Mouse (Mus musculus): ENCODE measurements around the gene Car14.
A peak's percentile ranks its signal among the peaks of the same experiment; 100 is the strongest.
"Not testable (repeated sequence)": the region's sequence is repeated elsewhere in the genome, so short reads cannot be mapped to it uniquely, and the experiment has no call there.

Car14 gene

DNA sequence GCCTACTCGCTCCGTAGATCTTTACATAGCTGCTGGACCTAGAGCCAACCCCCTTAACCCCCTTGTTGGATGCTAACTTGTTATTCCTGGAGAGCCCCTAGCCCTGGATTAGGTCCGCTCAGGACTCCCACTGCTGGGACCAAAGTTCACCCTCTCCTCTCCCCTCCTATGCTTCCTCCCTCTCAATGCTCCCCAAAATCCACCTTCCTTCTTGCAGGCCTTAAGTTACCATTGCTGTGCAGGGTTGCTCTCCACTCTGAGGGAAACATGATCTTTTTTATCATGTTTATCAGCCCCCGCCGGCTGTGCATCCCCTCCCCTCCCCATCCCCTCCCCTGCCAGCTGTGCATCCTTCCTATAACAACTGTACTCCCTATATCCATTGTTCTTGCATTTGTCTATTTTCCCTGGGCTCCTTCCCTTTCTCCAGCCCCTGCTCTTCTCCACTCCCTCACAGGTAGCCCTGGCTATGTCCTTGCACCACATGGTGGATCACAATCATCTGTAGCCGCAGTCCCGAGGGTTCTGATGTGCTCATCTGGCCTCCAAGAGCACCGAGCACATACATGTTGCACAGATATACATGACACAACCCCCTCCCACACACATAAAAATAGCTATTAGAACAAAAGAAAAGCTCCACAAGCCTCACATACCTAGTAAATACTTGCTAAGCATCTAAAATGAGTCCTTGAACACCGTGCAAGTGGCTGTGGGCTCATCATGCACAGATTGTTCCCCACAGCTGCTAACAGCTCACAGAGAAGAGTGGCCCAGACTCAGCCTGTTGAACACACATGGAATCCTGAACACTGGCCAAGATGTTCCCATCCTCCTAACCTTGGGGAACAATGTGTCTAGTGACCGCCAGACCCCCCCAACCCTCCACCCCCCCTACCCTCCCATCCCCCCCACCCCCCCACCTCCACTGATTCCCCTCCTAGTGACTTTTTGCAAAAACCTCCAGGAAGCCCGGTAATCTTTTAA lies 12.1 kb downstream of the Car14 start:
- no peak for DNase-seq (ENCODE audit: low read depth, low spot score)

DNA sequence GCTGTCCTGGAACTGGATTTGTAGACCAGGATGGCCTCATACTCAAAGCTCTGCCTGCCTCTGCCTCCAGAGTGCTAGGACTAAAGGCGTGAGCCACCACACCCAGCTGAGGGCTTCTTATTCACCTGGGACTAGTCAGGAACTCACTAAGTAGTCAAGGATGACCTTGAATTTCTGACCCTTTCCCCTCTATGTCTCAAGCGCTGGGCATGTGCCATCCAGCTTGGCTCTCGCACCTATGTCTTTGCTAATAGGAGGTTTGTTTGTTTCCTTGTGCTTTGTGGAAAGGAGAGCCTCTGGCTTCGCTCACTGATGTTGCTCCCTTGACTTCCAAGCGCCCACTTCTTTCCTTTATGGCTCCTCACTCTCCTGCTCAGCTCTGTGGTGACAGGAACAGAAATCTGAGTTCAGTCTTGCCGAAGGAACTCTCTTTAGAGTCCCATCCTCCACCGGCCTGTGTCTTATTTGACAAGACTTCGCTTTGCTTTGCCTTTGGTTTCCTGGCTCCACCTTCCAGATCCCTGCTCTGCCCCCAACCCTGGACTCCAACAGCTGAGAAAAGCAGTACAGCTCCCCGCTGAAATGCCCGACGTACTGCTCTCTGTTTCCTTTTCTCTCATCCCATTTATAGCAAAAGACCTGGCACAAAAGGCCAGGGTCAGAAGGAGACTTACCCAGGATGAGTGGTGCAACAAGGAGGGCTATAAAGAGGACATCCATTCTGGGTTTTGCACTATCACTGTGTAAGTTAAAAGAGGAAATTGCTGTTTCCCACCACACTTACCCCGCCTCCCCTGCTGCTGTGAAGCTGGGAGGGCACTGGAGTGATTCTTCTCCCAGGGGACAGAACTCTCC lies 13.1 kb downstream of the Car14 start, which contains the start of gene BC028528:
Gene BC028528, minus strand, starts transcription at position 795 of the 855 bp plus-strand sequence.
- DNase-seq (ENCODE audit: low read depth, low spot score) = no peak

DNA sequence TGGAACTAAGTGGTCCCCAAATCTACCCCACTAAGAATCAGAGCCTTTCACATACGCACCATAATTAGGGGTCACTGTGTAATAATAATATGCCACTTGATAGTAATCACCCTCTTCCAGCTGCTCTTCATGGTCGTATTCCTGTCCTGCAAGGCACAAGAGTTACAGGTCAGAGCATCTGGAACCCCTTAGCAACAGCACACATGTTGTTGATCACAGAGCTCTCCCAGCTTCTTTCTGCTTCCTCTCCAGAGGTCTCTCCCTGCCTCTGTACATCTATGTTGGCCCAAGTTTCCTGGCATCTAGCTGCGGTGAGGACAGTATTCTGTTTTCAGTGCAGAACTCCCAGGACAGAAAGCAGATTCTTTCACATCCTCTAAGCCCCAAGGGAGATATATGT lies 14.8 kb downstream of the Car14 start:
- no peak for DNase-seq (ENCODE audit: low read depth, low spot score)

DNA sequence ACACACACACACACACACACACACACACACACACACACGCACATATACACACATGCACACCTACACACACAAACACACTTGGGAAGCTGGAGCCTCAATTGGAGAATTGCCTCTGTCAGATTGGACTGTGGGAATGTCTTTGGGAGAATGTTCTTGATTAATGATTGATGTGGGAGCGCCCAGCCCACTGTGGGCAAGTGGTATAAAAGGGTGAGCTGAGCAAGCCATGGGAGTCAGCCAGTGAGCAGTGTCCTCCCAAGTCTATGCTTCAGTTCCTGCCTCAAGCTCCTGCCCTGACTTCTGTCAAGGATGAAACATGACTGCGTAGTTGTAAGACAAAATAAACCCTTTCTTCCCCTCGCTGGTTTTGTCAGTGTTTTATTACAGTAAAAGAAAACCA lies 16.9 kb downstream of the Car14 start:
- DNase-seq (ENCODE audit: low read depth, low spot score) = no peak

DNA sequence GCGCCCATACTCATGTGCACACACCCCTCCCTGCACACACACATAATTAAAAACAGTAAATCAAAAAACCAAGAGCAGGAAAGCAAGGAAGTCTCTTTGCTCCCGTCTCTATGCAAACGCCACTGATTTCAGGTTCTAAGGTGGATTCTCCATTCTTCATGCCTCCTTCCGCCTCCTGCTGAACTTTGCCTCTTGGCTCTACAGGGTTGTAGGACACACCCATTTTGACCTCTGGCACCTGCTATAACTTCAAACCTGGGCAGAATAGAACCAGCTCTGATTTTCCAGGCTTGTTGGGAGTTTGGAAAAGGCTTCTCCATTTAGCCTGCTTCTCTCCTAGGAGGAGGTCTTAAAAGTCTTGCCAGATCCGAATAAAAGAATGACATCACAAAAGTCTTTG lies 20.1 kb downstream of the Car14 start:
- no peak for DNase-seq (ENCODE audit: low read depth, low spot score)

DNA sequence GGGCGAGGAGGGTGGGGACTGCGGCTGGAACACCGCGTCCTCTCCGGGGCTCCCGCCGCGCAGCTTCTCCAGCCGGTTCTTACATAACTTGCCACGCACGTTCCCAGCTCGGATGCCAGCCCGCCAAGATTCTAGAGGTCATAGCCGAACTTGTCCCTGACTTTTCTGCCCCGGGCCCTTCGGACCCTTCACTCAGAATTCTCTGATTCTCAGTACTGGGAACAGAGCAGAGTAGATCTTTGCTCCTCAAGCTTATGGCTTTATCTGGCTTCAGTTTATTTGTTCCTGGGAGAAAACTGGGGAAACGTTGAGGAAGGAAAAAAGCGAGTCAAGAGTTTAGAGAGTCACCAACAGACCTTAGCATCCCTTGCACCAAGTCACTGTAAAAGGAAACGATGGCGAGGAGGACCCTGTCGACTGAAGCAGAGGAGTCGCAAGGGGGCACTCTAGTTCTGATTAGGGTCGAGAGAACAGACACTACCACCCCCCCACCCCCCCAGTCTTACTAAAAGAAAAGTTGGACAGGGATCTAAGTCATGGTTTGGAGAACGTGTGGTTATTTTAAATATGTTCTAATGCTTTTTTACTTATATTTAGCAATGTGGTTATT lies 21.6 kb downstream of the Car14 start:
- peak; percentile 77 for DNase-seq (ENCODE audit: low read depth, low spot score)

DNA sequence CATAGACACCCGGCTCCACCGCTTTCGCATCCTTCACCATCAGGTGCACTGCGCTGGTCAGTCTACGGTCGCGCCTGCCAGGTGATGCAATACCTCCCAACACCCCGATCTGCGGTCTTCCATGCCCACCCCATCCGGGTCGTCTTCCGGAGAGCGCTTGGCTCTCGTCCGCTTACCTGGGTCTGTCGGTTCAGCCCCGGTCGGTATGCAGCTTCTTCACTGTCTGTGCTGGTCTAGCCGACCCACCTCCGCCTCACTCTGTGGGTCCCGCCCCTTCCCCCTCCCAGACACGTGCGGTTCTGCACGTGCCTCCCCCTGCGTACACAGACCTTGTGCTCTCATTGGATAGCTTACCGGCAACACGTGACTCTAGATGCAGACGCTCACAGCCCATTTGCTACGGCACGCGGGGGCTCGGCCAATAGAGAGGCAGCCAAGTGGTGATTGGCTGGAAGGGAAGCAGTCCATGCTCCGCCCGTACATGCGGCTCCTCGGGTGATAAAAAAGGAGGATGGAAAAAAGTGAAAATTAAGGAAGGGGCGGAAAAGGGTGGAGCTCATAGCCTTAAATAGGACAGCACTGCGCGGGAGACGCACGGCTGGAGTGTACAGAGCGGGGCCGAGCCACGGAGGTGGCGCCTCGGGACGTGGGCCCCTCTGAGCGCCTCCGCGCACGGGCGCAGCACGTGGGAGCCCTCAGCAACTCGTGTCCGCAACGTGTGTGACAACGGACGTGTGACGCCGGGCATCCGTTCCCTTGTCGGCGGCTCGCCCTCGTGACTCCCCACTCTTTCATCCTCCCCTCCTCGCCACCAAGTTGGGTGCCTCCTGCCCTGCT lies 22.3 kb downstream of the Car14 start, which contains the start of gene Ciart:
Gene Ciart, minus strand, starts transcription at position 273 of the 837 bp plus-strand sequence.
- peak; percentile 99 for DNase-seq (ENCODE audit: low read depth, low spot score)

DNA sequence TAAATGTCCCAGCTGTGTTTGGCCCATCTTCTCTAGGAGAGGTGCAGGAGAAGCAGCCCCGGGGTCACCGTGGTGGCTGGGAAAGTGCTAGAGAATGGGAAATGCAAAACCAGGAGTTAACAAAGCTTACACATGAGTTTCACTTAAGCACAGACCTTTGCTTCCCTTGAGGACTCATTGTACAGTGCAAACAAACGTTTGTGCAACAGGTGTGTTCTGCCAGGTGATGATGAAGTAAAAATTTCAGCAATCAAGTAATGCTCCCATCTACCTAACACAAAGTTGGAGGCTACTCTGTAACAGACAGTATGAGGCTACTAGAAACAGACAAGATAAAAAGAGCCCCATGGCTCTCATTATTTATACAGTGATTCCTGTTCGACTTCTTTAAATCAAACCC lies 25.4 kb downstream of the Car14 start:
- no peak for DNase-seq (ENCODE audit: low read depth, low spot score)

DNA sequence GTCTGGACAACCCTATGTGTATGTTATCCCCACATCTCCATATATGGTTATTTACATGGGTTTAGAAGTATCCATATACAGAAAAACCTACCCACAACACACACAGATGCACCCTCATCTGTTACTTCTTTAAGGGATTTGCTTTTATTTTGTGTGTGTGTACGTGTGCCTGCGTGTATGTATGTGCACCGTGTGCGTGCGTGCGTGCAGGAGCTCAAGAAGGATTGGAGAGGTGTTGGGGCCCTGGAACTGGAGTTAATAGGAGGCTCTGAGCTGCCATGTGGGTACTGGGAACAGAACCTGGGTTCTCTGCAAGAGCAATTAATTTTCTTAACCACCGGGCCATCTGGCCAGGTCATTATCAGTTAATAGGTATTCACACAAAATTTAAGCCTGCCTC lies 32.4 kb downstream of the Car14 start:
- DNase-seq (ENCODE audit: low read depth, low spot score) = no peak

DNA sequence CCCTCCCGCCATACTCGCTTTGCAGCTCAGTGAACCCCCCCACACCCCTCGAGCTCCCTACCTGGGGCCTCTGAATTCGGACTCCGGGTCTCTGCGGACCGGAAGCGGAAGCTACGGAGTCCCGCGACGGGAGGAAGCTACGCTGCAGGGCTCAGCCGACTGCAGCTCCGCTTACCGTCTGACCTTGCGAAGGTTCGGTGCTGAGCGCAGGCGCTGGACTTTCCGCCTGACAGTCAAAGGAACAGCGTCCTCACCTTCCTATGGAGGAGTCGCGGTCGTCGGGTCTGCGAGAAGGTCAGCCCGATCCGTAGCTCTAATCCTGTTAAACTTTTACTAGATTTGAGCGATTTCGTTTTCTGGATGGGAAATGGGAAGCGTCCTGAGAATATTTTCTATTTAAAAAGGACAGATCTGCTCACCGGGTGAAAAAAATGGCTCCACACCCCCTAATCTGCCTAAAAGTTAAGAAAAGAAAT lies 33.1 kb downstream of the Car14 start, which contains the start of gene Mrps21:
Gene Mrps21, minus strand, starts transcription at position 128 of the 476 bp plus-strand sequence.
- peak; percentile 91 for DNase-seq (ENCODE audit: low read depth, low spot score)

DNA sequence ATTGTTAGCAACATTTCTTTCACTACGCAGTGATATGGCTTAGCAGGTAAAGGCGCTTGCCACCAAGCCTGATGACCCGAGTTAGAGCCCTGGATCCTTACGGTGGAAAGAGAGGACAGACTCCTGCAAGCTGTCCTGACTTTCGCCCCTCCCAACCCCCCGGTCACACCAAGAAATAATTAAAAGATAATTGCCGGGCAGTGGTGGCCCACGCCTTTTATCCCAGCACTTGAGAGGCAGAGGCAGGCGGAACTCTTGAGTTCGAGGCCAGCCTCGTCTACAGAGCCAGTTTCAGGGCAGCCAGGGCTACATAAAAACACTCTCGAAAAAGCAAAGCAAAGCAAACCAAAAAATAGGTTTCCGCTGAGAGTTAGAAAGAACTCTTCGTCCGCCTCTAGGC lies 33.5 kb downstream of the Car14 start:
- no peak for DNase-seq (ENCODE audit: low read depth, low spot score)

DNA sequence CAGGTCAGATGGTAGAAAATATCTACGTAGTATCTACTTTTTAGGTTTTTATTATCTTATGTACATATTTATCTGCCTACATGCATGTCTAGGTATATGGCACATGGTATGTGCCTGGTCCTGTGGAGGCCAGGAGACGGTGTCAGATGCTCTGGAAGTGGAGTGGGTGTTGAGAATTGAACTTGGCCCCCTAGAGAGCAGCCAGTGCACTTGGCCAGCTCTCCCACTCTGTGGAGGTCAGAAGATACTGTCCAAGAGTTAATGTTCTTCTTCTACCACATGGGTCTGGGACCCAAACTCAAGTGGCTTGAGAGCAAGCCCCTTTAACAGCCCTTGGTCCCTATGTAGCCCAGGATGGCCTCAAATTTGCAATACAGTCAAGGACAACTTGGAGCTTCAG lies 37.1 kb downstream of the Car14 start:
- no peak for DNase-seq (ENCODE audit: low read depth, low spot score)

DNA sequence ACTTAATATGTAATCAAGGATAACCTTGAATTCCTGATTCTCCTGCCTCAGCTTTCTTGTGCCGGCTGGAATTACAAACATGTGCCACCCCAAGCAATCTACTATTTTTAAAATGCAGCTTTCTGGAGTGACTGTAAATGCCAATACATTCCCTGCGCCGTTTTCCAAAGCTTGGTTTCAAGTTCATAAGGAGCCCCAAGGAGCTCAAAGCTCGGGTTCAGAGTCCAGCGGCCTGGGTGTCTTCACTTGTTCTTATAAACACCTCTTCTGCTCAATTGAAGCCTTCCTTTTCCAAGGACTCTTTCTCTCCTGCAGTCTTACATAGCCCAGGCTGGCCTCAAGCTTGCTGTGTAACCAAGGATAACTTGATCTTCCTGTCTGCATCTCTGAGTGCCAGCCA lies 38.4 kb downstream of the Car14 start:
- DNase-seq (ENCODE audit: low read depth, low spot score) = no peak

DNA sequence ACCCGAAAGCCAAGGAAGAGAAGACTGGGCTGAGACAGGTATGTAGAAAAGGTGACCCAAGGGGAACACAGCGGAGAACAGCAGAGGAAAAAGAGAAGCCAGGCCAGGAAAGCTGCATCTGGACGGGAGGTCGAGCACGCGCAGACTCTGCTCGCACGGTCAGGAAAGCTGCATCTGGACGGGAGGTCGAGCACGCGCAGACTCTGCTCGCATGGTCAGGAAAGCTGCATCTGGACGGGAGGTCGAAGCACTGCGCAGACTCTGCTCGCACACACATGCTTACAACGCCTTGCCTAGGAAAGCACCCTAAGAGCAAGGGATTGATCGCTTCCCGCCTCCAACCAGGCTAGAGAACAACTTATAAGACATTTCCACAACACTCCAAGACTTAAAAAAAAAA lies 38.9 kb downstream of the Car14 start:
- DNase-seq (ENCODE audit: low read depth, low spot score) = no peak

DNA sequence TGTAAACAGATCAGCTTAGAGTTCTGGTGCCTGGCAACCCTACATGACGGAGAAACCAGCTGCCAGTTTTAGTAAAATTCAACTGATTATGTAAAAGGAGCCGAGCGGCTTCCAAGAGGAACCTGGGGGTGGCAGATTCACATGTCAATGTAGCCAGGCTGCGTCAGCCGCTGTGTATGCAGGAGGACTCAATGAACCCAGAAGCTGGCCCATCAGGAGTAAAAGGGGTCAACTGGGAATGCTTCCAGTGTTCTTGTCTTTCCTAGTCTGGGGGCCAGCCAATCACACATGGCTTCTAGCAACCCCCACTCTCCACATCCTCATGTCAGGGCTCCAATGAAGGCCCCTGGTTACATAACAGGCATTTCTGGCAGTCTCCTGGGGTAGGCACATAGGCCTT lies 39.4 kb downstream of the Car14 start:
- peak; percentile 80 for DNase-seq (ENCODE audit: low read depth, low spot score)

DNA sequence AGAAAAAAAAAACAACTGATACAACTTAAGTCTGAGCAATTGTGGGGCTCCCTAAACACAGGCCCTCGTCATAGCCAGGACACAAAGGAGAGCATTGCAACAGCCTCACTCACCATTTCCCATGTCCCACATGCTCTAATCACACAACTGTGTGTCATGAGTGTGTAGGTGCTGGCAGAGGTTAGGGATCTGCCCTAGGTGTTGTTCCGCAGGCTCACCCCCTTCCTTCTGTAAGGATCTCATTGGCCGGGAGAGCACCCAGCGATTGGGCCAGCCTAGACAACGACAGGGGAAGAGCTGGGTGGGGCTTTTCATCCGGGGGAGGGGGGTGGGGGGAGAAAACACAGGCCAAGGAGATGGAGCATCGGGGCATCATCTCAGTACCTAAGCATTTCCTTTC lies 40.9 kb downstream of the Car14 start:
- no peak for DNase-seq (ENCODE audit: low read depth, low spot score)

DNA sequence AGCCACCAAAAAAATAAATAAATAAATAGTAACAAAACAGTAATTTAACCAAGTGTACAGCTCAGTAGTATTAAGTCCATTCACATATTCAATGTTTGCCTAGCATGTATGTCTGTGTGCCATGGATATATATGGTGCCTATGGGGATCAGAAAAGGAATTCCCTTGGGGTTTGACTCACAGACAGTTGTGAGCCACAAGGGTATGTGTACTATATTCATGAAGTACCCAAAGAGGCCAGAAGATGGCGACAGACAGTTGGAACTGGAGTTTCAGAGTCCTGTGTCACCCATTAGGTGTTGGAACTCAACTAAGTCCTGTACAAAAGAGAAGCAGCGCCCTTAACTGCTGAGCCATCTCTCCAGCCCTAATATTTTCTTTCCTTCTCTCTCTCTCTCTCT lies 42.7 kb downstream of the Car14 start:
- DNase-seq (ENCODE audit: low read depth, low spot score) = peak; percentile 68

DNA sequence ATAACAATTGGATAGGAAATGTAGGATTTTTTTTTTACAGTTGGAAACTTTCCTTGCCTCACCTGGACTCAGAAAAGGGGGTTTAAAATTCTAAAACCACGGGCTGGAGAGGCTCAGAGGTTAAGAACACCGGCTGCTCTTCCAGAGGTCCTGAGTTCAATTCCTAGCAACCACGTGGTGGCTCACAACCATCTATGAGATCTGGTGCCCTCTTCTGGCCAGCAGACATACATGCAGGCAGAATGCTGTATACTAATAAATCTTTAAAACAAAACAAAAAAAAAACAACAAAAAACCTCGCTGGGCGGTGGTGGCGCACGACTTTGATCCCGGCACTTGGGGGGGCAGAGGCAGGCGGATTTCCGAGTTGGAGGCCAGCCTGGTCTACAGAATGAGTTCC lies 43.3 kb downstream of the Car14 start:
- no peak for DNase-seq (ENCODE audit: low read depth, low spot score)

DNA sequence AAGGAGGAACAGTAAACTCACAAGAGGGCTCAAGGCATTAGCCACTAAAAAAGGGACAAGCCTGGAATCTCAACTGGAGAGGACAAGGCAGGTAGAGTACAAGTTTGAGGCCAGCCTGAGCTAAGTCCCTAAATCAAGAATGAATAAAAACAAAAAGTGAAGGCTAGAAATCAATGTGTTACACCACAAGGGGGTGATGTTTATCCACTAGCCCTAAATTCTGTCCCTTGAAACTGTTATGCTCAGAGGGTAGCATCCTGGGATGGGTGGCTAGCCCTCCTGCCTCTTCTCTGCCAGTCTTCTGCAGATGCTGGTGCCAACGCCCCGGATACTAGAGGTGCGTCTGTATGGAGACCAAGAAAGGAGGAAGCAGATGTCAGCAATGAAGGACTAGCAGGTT lies 44.2 kb downstream of the Car14 start:
- DNase-seq (ENCODE audit: low read depth, low spot score) = no peak

DNA sequence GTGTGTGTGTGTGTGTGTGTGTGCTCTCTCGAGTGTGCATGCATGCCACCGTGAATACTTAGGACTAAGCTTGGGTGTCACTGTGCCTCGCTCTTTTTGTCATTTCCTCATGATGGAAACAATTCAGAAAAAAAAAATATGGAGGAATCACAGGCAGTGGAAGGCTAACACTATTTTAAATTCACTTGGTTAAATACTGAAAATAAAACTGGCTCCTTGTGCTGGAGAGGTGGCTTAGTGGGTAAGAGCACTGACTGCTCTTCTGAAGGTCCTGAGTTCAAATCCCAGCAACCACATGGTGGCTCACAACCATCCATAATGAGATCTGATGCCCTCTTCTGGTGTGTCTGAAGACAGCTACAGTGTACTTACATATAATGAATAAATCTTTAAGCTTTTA lies 46.2 kb downstream of the Car14 start:
- DNase-seq (ENCODE audit: low read depth, low spot score) = not testable (repeated sequence)

DNA sequence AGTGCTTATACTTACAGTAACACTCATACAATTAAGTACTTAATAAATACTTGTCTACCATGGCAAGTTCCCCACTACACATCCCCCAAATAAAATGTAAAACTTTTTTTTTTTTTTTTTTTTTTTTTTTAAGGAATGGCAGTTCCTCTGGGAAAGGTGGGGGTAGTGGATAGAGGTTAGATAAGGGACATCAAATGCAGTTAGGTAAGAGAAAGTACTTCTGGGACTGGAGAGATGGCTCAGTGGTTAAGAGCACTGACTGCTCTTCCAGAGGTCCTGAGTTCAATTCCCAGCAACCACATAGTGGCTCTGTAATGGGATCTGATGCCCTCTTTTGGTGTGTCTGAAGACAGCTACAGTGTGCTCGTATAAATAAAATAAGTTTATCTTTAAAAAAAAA lies 47.4 kb downstream of the Car14 start:
- not testable (repeated sequence) for DNase-seq (ENCODE audit: low read depth, low spot score)

Data from skeletal muscle tissue, adult 2 months (tissue).